Mouse (Mus musculus): ENCODE measurements around the gene Amdhd2.

DNA sequence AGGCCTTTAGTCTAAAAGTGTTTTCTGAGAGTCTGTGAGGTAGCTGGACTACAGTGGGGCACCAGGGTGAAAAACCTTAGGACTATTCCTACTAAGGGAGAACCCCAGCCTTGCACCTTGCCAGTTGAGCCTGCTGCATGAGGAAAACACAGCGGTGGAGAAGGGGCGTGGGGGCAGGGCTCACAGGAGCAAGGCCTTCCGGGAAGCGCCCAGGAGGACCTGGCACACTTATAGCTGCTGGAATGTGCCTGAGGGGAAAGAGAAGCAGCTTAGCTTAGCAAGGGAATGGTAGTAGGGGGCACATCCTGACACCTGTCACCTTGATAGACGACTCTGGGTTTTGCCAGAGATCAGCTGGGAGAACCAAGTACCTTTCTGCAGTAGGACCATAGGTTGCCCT is 2.1 kb downstream of the Amdhd2 start:
- no peak for TF ChIP-seq TCF12 (IDR thresholded peaks at IDR 0.05; ENCODE audit: low read depth, low read length)
- TF ChIP-seq ETS1 (conservative IDR thresholded peaks at IDR 0.05; ENCODE audit: low read depth, low read length): no peak
- TF ChIP-seq MEF2A (IDR thresholded peaks at IDR 0.05; ENCODE audit: borderline replicate concordance, low read depth, low read length): no peak
- TF ChIP-seq MAFK (IDR thresholded peaks at IDR 0.05; ENCODE audit: insufficient replicate concordance, low read length): no peak
- TF ChIP-seq POLR2A (IDR thresholded peaks at IDR 0.05; ENCODE audit: low read depth, low read length): no peak
- no peak for TF ChIP-seq MAX (IDR thresholded peaks at IDR 0.05; ENCODE audit: low read length)
- TF ChIP-seq CTCF (conservative IDR thresholded peaks at IDR 0.05 in 1 of 2, IDR thresholded peaks at IDR 0.05 in 1 of 2; ENCODE audit: low read depth in 2 of 2, low read length in 2 of 2): no peak
- TF ChIP-seq EP300 (IDR thresholded peaks at IDR 0.05; ENCODE audit: low read length): no peak
- TF ChIP-seq MAZ (IDR thresholded peaks at IDR 0.05; ENCODE audit: low read depth, low read length): no peak
- TF ChIP-seq HCFC1 (IDR thresholded peaks at IDR 0.05; ENCODE audit: low read depth, low read length): no peak
- no peak for TF ChIP-seq ZNF384 (IDR thresholded peaks at IDR 0.05; ENCODE audit: low read depth, low read length)
- TF ChIP-seq JUND (conservative IDR thresholded peaks at IDR 0.05; ENCODE audit: low read depth, low read length): no peak
- TF ChIP-seq CHD2 (IDR thresholded peaks at IDR 0.05; ENCODE audit: low read length): no peak
